Mouse (Mus musculus): ENCODE results near the gene Gm28729.

- TF ChIP-seq CTCF (IDR thresholded peaks at IDR 0.05; ENCODE audit: low read depth) (no peak), EP300 (IDR thresholded peaks at IDR 0.05; ENCODE audit: low read depth) (no peak)
These were observed 46.8 kb downstream of the Gm28729 start, which contains the start of gene Rnf7 for GRCm38 (mm10) chr9:96478071-96478888.
